Mouse (Mus musculus) MEL-GATA-1-ER (cell line): Measurements from ENCODE around the gene Vmn2r83.
"Not testable (repeated sequence)": the region's sequence is repeated elsewhere in the genome, so short reads cannot be mapped to it uniquely, and the experiment has no call there.

Experiments
- DNase-seq: peaks from one replicate; pipeline ENCODE4 v3.0.0-alpha.2; 2012; ENCODE audit warnings: low read depth; ENCODE audit errors: extremely low read depth

Gene Vmn2r83

DNA sequence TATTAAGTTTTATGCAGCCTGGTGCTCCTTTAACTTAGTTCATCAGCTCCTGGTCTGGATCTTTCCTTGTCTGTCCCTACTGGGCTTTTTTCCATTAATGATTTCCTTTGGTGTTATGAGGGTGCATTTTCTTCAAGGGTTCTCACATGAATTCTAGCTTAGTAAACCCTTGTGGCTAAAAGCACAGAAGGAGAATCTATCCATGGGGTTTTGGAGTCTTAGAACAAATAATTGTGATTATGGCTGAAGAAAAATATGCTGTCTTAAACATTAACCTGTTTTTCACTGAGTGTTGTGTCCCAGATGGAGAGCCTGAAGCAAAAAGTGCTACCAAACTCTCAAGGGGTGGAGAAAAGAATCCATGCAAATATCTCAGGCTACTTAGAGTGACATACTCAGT lies at the start of gene Vmn2r83:
Gene Vmn2r83, plus strand, starts transcription at position 301 of the 400 bp plus-strand sequence.
- DNase-seq = no peak

DNA sequence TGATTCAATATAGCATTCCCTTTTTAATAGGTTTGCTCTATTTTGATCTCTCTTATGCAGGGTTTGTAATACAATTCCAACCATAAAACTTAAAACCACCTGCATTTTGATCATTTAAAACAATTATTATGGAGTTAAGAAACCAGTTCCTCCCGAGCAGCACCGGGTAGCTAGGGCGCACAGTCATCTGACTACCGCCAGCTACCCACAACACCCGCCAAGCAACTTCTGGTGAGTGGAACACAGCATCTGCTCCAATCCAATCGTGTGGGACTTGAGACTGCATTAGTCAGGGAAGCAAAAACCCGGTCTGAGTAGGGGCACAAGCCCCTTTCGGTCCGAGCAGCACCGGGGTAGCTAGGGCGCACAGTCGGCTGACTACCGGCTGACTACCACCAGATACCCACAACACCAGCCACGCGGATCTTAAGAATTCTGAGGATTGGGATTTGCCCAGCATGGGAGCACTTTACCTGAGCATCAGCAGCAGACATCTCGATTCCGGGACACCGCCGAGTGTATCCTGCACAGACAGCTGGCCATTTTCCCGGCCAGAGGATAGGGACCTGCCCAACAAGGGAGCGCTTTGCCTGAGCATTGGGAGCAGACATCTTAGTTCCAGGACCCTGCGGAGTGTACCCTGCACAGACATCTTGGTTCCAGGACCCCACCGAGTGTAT lies 33.2 kb upstream of the Vmn2r83 start:
- not testable (repeated sequence) for DNase-seq

DNA sequence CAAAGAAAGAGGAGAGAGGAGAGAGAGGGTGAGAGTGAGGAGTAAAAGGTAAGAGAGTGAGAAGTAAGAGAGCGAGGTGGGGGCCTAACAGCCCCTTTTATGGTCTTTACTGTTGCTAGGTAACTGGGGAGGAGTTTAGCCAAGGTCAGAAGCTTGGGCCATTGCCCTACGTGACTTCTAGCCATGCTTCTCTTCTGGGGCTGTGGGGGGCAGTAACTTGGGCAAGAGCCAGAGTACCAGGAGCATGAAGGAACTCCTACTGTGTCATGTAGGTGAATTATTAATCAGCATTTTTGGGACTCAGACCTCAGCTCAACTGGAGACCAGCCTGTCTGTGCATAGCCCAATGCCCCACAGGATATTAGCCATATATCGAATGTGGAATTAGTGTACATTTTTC lies 27.4 kb downstream of the Vmn2r83 start:
- DNase-seq = no peak

DNA sequence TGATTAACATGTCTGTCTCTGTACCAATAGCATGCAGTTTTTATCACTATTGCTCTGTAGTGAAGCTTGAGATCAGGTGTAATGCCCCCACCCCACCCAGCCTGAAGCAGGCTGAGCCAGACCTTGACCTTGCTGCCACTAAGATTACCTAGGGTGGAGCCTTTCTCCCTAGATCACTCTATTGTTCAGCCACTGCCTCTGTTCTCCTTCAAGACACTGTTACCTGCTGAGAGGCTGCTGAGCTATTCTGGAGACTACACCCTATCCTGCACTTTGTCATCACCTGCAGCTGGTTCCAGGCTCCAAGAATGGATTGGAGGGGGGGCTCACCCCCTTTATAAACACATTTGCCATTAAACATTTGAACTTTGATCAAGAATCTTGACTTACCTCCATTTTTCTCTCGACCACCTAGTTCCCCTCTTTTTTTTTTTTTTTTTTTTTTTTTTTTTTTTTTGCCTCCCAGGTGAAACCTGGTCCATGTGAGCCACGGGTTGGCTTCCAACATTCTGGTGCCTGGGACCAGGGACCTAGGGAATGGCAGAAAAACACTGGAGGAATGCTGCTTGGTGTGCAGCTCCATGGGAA lies 28.3 kb downstream of the Vmn2r83 start:
- no peak for DNase-seq

DNA sequence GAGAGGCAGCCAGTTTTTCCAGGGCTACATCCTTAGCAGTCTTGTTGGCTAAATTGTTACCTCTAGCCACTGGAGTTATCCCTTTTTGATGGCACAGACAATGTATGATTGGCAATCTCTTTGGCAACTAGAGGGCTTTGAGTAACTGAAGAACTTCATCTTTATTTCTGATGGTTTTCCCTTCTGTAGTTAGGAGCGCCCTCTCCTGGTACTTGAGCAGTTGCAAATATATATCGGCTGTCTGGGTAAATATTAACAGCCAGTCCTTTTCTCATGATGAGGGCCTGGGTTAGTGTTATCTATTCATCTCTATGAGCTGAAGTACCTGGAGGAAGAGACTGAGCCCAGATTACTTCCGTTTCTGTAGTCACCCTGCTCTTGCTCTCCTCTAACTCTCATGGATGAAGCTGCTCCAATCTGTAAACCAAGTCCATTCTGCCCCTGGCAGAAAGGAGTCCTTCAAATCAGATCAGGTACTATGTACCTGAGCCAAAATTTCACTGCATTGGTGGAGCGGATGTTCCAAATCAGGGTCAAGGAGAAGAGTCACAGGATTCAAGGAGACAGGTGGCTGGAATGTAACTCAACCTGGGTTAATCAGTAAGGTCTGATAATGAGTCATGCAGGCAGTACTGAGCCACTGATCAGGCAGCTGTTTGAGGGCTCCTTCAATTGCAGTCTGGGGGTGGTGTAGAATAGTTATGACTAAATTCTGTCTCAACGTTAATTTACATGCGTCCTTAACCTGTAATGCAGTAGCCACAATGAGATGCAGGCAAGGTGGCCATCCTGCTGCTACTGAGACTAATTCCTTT lies 34.5 kb downstream of the Vmn2r83 start:
- DNase-seq = peak; percentile 16

DNA sequence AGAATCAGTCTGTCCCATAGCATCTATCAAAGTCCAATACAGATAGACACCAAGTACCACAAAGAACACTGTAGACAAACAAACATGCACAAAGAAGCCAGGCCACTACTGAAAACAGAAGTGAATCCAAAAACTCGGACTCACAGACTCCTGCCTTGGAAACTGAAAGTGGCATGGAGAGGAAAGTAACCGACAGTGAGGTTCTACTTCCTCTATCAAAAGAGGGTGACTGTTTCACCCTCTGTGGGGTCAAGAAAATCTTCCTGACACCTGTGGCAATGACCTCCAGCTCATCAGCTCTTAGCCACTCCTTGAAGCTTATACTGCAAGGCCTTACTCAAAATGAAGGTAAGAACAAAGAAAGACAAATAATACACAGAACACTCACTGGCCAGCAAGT lies 38.2 kb downstream of the Vmn2r83 start:
- DNase-seq = no peak

DNA sequence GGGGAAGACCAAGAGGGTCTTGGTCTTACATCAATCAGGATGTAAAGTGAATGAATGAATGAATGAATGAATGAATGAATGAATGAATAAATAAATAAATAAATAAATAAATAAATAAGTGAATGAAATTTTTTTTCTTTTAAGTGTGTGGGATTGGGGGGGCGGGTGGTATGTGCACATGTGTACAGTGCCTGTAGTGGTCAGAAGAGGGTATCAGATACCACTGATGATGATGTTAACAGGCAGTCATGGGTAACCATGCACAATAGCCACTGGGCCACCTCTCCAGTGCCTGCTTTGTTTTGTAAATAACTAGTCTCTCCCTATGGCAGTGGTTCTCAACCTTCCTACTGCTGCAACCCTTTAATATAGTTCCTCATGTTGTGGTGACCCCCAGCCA lies 55.9 kb downstream of the Vmn2r83 start:
- DNase-seq = no peak

DNA sequence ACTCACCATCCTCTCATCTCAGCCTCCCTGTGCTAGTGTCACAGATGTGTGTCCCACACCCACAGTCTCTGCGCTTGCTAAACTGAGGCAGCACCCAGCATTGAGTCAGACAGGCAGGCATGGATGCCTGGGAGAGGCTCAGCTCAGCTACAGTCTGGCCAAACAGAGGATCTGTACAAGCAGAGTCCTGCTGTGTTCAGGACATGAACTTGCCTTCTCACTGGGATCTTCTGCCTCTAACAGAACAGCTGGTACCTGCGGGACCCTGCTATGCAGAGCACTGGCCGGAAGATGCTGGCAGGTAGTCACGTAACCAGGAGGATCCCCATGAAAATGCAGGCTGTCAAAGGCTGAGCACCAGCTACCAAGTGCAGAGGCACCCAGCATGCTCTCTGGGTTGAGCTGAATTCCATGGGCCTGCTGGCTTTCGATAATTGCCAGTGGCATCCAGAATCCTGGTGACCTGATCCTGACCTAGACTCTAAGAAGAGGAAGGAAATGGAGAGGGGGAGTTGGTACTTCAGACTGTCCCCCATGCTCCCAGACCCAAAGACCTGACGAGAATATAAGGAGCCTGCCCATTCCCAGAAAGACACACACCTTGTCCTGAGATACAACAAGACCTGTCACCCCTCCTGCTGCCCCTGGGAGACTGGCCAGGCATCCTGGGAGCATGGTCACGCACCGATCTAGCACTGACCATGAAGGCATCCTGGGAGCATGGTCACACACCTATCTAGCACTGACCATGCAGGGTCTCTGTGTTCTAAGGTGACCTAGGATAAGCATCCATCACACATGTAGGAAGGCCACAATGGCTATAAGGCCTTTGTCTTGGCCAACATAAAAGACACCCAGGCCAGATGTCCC lies 57.2 kb downstream of the Vmn2r83 start:
- no peak for DNase-seq

DNA sequence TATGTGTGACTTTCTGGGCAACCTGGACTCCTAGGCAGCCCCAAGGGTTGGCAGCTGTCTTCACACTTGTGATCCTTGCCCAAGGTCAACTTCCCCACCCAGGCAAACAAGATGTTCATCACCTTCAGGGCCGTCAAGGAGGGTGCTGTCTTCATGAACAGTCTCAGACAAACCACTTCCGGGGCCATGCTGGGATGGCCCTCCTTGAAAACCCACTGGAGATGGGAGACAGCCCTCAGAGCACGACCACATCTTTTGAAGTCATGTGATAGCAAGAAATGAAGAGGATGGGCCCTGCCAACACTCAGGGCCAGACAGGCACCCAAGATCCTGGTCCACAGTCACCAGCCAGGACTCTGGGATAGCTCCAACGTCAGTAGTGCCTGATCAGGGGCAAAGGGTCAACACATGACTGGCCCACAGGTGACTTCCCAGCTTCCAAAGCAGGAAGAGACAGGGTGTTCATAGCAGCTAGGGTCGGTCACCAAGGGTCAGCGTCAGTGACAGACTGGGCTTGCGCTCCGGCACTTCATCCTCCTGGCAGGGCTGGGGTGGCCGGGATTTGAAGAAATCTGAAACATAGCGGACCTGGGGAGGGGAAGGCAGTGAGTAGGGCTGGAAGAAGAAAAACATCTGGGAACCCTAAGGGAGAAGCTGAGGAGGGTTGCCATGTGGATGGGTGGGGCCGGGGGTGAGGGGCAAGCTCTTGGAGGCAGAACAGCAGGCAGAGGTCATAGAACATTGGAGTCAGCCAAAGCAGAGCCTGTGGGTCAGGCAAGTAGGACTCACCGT lies 58.3 kb downstream of the Vmn2r83 start:
- DNase-seq = no peak

DNA sequence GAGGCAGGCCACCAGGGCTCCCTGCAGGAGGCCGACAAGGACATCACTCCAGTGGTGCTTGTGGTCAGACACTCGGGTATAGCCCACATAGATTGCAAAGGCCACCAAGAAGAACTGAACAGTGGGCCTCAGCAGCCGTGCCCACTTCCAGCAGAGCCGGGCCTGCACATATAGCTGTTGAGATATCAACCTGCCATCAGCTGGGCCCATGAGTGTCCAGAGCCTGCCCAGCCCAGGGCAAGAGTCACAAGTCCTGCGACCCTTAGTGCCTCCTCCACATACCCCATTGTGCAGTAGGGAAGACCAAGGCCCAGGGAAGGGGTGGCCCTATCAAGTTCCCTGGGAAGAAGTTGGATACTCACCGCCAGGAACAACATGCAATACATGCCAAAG lies 58.9 kb downstream of the Vmn2r83 start:
- DNase-seq = no peak

DNA sequence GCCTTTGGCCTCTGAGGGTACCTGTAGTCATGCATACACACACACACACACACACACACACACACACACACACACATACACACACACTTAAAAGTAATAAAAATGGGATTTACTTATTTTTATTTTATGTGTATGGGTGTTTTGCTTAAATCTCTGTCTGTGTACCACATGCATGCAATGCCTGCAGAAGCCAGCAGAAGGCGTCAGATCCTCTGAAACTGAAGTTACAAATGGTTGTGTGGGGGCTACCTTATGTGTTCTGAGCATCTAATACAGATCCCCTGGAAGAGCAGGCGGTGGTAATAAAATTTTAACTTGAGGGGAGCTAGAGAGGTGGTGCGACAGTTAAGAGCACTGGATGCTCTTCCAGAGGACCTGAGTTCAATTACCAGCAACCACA lies 59.5 kb downstream of the Vmn2r83 start:
- DNase-seq = no peak

DNA sequence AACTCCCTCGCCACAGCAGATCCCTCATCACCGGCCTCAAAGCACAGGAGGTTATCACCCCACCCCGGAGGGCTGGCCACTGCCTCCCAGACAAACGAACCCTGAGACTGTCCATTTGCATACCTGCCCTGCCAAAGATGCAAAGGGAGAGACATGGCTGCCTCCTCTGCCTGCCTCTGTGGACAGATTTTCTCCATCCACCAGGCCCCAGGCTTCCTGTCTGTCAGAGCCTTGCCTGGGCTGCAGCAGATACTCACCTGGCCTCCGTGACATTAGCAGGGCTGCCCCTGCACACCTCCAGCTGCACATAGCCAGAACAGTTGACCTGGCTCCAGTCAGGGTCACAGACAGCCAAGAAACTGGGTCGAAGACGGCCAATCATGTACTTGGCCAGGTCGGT lies 61.7 kb downstream of the Vmn2r83 start:
- no peak for DNase-seq

DNA sequence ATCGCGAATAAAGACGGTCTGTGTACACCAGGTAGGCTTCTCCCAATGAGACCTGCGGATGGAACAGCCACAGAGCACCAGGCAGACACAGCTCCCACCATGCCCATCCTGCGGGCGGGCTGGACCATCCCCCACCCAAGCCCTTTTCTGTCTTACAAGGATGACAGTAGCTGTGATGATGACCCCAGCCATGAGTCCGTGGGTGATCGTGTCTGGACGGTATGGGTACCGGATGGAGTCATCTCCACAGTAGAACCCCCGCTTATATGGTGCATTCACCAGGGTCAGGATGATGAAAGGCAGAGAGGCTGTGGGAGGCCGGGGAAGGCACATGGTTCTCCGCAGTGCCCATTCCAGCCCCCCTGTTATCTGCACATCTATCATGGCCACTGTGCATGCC lies 62.2 kb downstream of the Vmn2r83 start:
- no peak for DNase-seq

DNA sequence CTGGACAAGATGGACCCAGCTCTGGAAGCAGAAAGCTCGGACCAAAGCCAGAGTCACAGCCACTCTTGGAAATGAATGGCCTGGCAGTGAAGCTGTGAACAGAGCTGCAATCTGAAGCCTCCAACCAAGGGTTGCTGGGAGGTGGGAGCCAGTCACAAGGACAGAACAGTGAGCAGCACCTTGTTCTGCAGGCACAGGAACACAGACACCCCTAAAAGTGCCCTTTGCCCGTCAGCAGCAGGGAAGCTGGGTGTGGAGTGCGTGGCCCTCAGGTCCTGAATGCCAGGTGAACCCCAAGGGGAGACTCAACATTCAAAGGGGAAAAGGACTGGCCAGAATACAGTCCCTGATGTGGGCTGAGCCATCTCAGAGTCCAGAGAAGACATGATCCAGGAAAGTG lies 63.1 kb downstream of the Vmn2r83 start:
- DNase-seq = no peak

DNA sequence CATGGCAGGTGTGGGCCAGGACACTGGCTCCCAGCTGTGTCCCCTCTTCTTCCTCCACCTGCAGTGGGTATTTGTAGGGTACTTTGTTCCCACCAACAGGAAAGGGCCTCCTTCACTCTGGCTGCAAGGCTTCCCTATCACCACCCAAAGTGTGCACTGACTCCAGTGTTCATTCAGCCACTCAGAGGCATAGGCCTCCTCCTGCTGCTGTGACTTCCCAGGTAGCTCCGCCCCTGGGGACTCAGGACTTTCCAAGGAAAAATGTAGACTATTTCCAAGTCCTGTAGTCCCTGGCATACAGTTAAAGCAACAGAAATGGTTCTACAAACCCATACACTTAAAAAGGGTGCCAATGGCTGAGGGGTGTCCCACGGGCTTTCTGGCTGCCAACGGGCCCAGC lies 64.1 kb downstream of the Vmn2r83 start:
- no peak for DNase-seq

DNA sequence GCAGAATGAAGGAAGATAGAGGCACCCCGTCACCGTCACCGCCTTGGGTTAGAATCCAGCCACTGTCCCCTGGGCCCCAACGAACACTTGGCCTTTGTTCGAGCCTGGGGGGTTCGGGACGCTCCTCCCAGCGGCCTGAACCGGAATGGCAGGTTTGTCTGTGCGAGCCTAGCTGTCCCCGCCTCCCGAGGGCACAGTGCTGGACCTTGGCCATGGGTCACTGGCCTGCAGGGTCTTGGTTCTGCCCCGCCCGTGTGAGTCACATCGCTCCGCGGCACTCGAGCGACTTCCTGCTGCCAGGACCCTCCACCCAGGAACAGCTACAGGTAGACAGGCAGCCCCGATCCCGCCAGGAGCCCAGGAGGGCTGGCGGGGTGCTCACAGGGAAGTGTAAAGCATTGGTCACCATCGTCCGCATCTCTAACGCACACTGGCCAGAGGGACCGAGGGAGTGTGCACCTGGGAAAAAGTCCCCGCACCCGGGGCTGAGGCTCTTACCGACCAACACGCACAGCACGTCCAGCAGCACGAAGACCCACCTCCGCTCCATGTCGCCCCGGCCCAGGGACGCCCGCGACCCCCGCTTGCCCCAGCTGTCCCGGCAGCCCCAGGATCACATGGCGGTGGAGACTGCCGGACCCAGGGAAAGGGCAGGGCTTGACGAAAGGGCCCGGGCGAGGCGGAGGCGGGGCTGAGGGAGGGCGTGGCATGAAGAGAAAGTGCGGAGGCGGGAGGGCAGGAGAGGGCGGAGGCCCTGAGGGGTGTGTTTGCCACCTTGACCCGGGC lies 64.8 kb downstream of the Vmn2r83 start, which contains the start of gene Plpp2:
Gene Plpp2, minus strand, starts transcription at position 671 of the 786 bp plus-strand sequence.
- no peak for DNase-seq

DNA sequence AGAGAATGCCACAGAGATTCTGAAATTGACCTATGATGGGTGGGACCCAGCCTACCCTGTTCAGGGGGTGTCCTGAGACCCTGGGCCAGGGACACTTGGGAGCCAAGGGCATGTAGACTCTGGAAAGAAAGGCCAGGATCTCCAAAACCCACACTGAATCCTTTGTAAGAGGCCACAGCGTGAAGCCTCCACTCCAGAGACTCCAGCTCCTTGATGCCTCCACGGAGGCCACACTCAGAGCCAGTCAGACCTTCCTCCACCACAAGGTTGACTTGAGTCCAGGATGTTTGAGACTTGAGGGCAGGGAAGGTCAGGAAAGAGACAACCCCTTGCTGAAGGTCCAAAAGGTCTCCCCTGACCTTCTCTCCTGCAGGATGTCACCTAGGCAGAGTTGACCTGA lies 65.9 kb downstream of the Vmn2r83 start:
- no peak for DNase-seq

DNA sequence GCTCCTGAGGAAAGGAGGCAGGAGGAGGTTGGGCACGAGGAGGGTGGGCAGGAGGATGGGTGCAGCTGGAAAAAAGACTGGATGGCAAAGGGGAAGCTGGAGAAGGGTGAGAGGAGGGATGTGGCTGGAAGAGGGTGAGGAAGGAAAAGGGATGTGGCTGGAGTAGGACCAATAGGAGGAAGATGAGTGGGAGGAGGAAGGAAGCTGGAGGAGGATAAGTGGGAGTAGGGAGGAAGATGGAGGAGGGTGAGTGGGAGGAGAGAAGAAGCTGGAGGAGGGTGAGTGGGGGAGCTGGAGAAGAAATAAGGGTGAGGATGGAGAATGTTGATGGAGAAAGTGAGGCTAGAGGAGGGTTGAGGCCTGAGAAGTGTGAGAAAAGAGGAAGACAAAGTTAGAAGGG lies 66.9 kb downstream of the Vmn2r83 start:
- DNase-seq = no peak

DNA sequence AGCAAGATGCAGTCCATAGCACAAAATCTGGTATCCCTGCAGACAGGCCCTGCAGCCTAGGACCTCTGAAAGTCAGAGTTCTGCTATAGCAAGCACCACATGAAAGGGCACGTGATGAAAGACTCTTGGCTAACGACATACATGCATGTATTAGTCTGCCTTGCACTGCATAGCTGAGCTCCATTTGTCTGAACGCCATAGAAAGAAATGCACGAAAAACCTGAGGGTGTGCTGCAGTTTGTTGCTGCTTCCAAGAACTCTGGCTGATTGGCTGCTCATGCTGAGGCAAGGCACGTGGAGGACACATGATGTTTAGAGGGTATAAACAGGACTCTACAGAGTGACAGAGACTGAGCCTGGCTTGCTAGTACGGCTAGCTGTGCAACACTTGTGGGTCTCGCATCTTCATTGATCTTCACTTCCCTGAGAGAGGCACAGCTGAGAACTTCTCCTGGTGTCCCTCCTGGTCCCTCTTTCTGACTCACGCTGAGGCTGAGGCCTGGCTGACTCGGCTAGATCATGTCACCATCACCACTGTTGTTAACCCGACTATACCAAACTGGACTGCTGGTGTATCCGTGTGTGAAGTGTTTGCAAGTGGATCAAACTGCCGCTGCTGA lies 68.0 kb downstream of the Vmn2r83 start:
- DNase-seq = no peak

DNA sequence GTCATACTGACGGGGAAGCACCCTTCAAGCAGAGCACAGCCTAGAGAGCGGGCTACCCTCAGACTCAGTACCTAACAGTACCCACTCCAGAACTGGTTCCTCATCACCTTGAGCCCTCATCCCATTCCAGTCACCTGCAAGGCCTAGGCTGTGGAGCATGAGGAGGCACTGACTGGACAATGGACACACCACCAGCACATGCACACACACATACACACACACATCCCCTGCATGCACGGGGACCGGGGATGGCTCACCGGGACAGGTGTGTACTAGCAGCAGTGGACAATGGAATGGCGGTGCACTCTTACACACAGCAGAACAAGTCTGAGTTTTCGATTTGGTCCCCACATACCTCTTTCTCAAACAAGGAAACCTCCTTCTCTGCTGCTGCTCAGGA lies 68.7 kb downstream of the Vmn2r83 start:
- no peak for DNase-seq
